Mouse (Mus musculus): ENCODE measurements at regions not wholly inside any gene's neighbourhood (a gene's known extent, or its start where the extent isn't known, plus 50 kb on each side); places are given as distances from the start of the nearest gene placed in this dataset.

DNA sequence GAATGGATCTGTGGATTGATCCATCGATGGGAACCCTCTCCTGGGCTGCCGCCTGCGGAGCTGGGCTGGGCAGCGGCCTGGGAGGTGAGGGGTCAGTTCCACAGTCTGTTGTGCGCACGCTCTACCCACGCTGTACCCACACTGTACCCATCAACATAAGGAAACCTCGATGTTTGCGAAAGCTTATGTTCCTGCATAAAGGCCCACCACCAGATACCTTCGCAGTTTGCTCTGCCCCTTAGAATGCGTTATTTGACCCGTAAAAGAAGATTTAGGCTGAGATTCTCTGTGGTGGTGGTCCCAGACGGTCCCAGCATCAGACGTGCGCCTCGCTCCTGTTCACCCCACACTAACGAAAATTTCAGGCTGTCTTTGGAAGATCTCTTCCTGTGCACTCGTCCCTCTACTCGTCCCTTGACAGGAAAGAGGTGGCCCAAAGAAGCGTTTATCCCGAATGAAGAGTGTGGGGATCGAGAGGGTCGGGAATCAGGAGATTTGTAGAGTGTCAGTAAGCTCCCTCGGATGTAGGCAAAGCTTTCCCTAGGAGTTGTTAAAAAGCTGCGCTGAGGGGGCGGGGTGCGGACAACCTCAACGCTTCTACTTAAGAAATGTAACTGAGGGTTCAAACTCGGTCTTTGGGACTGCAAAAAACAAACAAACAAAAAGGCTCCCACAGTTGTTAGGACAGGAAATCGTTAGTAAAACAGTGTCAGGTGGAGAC is 123.9 kb downstream of the Tmem161b start:
- DNase-seq: peak; percentile 31

DNA sequence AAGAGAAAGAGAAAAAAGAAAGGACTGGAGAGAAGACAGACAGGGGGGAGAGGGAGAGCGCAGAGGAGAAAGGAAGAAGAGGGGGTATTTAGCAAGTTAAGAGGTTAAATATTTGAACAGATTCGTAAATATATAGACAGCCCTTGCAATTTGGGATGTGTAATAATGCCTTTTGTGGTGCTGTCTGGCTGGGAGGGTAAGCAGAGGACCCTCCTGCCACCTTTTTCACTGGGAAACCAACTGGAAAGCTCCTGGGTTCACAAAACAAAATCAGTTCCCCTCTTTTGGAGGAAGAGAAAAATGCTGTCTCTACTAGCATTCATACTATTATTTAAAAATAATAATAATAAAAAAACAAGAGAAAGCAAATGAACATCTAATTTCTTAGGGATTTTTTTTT is 124.5 kb downstream of the Tmem161b start:
- DNase-seq: no peak

DNA sequence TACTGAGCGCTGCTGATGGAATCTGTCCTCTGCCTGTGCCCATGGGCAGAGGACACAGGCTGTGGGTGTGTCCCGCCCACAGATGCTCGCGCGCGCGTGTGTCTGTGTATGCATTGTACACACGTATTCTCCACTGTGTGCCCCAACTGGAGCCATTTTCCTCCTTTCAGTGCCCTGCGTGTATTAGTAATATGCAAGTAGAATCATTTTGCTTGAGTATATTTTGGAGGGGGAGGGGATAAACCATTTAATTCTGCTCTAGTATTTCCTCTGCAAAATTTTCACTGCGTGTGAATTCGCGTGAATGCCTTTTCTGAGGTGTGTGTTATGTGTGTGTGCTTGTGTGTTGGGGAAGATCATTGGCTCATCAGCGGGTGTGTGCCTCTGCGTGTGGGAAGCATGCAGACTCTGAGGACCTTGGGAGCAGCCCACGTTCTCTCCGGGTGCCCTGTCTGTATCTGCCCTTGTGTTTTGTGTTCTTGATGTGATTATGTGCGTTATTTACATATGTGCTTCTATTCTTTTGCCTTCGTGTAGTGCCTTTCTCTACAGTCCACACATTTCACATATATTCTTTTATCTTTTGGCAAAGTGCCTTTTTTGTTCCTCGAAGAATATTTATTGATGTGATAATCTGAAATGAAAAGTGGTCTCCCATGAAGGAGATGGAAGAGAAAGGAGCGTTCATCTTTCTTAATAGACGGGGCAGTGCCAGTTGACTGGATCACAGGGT is 125.3 kb downstream of the Tmem161b start:
- peak; percentile 78 for DNase-seq

DNA sequence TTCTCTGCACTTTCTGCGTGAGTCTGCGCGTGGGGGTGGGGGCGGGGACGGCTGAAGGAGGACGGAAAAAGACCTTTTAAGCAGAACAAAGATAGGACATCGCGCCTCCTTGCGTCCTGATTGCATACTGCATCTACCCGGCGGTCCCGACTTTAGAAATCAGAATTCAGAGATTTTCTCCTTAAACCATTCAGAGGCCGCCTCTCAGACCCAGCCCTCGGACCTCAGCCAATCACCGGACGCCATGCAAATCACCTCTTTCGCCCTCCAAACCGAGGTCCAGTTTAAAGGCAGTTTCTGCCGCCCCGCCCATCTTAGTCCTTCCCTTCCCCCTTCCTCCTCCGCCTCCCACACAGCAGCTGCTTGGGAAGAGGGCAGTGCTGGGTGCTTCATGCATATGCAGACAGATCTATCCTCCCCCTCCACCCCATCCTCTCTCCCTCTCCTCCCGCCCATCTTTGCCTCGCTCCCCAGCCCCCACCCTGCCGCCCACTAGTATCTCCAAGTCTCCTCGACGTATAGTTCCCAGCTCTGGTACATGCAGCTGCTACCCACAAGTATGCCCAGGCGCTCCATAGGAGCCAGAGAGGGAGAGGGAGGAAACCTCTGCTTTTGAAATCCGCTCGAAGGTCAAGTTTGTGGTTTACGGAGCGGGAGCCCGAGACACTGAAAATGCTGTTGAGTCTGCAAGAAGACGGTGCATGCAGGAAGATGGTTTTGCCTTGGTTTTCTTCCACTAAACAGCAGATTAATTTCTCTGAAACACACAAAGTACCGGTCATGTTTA is 126.0 kb downstream of the Tmem161b start:
- DNase-seq: peak; percentile 100

DNA sequence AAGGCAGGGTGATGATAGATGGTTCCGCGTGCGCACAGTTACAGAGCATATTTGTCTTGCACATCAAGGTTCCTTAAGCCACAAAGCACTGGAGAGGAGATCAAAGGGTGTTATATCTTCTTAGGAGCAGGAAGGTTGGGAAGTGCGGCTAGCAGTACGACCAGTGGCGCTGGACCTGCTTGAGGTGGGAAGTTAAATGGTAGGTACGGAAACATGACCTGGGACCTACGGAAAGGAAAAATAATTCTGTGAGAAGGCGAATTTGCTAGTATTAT is 126.5 kb downstream of the Tmem161b start:
- DNase-seq: no peak

DNA sequence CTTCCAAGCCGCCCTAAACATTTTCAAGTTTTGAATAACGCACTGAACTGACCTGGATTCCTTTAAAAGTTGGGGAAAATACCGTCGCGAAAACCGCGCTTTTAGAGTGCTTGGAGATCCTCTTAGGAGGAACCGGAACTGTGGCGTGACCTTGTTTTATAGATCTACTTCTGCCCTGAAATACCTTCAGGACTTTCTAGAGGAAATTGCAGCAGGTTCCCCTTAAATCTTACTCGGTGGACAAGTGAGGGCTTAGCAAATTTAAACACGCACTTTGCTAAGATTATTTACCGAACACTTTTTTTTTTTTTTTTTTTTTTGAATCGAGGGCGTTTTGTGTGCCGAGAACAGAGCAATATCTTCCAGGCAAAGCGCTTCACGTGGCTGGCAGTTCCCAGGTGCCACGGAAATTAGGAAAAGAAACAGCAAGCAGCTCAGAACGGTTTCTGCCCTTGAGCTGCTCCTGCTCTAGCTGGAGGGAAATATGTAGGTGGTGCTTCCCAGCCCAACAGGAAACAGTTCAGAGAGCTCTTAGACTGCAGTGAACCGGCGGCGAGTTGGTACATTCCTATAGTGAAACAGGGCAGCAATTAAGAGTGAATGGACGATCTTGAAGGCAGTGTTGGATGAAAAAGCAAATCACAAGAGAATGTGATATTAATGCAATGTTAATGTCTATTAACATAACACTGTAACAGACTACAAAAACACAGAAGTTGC is 127.1 kb downstream of the Tmem161b start:
- DNase-seq: peak; percentile 87

DNA sequence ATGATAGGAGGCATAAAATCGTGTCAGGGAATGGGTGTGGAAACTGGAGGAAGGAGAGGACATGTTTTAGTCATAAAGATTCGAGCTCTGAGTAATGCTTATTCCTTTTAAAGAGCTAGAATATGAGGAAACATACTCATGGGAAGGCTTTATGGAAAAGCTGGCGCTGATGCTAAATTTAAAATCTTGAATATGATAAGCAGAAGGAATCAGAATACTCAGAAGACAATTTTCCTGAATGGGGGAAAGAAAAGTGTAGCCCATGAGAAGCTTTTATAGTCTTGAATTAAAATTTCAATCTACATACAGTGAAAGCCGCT is 127.6 kb downstream of the Tmem161b start:
- no peak for DNase-seq

DNA sequence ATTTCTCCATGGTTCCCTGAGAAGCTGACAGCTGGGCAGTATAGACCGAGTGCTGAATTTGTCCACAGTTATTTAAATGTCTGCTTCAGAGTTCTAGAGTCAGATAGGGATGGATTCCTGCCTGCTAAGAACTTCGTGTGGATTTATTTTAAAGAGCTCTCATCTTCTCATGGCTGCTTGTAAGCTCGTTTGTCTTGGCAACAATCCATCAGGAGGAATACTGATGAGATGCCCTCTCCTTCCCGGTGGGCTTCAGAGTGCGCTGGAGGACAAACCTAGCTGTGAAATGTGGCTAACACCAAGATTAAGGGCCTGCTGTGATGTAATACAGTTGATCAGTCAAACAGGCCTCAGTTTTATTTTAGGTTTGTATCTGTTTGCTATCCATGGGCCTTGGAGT is 128.7 kb downstream of the Tmem161b start:
- peak; percentile 11 for DNase-seq

DNA sequence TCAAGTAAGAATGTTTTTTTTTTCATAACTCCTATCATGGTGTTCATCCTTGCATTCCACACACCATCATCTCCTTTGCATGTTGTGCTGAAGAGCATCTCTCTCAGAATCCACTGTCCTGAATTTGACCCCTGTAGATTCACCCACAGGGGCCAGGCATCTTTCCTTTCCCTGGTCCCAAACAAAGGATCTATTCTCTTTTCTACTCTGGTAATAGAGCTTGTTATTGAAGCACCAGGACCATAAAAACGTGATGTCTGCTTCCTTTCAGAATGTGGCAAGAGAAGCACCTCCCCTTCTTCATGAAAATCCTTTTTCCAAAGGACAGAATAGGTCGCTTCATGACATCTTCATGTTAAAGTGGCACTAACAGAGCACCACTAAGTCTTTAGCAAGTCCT is 134.4 kb downstream of the Tmem161b start:
- DNase-seq: no peak

DNA sequence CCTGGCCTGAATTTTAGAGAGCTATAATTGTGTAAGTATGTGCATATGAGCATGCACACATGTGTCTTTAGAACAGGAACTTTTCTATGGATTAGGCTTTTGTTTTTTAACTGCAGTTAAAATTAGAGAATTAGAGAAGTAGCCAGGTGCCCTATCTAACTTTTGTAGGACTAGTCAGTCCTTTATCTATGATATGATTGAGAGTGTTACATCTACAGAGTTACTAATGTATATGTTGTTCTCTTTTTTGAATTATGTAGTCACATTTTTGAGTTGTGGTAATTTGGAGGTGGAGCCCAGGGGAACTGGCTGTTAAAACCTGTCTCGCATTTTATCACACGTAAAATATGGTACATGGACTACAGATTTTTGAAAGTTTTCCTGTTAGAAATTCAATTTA is 138.4 kb downstream of the Tmem161b start:
- DNase-seq: no peak

DNA sequence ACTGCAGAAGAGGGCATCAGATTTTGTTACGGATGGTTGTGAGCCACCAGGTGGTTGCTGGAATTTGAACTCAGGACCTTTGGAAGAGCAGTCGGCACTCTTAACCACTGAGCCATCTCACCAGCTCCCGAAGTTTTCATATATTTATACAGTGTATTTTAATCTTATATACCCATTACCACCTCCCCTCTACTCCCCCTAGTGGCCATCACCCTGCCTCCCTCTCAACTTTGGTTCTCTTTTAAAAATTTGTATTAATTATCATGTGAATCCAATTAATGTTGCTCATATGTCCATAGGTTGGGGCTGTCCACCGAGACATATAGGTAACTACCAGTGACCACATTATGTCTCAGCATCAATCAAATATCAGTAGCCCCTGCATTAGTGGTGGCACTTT is 142.0 kb downstream of the Tmem161b start:
- DNase-seq: no peak

DNA sequence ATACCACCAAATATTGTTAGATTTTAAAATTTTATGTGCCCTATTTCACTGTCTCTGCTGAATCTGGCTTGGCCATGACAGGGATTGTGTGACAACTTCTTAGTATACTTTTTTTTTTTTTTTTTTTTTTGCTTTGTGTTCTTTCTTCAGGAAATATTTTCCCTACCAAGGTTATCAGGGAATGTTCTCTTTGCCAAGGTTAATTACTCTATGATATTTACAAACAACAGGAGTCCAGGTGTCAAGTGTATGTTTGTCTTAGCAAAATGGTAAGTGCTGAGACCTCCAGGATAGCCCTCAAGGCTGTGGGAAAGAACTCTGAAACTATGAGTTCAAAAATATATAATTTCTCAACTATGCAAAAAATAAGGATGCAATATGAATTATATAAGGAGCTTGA is 143.4 kb downstream of the Tmem161b start:
- no peak for DNase-seq

DNA sequence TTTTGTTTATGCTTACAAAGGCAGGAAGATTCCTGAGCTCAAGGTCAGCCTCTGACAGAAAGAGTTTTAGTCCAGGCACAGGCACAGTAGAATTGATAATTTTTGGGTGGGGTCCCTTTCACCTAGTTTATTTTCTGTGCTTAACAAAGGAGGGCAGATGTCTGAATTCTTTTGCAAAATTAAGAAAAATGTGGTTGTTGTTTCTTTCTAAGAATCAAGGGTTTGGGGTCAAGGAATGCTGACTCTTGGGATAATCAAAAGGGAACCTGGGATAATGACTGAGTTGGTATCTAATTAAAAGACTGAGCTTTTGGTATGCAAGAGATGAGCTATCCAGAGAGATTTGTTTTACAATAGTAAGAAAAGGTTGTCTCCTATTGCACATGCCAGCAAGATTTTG is 143.9 kb downstream of the Tmem161b start:
- DNase-seq: no peak

DNA sequence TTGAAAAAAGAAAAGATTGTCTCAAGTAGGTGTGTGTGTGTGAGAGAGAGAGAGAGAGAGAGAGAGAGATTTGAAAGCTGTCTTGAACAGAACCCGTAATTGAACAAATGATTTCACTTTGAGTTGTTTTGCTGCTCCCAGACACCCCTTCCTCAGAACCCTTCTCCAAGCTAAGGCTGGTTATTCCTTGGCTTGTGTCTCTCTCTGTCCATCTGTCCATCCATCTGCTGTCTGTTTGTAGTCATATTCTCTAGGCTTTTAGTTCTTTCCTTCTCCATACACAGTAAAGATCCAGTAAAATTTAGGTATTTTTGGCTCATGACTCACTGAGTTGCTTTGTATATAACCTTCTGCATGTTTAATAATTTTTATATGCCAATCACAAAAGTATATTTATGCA is 144.7 kb downstream of the Tmem161b start:
- no peak for DNase-seq

DNA sequence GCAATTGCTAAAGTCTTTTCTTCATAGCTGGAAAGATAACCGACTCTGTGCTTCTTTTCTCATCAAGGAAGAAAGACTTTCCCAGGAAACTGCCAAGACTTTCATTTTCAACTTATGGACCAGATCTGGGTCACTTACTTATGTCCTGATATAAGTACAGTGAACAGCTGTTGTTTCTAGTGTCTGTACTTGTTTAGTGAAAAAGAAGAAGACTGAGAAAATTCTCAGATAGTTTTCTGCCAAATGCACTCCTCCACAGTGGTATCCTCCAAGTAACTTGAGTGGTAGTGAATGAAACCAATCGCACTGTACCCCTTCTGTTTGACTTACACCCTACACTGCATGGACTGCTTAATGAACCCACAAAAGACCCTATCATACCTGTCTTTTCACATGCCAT is 146.1 kb downstream of the Tmem161b start:
- DNase-seq: no peak

DNA sequence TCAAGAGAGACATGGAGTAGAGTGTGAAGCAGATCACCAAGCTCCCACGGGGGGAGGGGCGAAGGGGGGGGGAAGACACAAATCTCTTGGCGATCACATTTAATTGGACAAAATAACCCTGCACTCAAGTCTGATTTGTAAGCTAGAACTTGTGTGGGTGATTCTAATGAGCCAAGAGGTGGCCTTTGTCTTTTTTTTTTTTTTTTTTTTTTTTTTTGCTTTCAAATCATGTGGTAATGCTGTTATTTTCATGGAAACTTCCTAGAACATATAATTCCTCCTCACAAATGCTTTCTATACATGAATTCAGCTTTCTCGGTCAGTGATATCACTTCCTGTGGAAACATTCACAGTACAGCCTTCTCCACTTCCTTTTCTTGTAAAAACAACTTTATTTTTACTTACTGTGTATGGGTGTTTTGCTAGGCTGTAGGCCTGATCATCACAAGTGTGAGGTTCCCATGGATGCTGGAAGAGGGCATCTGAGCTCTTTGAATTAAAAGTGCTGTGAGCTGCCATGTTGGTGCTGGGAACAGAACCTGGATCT is 152.7 kb downstream of the Tmem161b start:
- no peak for DNase-seq

DNA sequence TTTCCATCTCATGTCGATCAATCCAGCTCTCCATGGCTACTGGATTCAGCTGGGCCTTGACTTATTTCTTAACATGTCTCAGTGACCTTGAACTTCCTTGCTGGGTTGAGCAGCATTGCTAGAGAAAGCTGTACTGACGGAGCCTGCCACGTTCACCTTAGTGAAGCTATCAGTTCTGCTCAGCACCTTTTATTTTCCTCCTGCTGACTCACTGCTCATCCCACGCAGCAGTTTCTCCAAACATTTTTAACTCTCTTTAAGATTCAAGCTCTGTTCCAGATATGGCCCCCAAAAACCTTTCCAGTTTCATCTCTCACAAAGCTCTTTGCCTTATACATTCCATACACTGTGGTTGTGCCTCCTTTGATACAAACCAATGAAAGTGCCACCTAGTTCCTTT is 153.8 kb downstream of the Tmem161b start:
- no peak for DNase-seq

DNA sequence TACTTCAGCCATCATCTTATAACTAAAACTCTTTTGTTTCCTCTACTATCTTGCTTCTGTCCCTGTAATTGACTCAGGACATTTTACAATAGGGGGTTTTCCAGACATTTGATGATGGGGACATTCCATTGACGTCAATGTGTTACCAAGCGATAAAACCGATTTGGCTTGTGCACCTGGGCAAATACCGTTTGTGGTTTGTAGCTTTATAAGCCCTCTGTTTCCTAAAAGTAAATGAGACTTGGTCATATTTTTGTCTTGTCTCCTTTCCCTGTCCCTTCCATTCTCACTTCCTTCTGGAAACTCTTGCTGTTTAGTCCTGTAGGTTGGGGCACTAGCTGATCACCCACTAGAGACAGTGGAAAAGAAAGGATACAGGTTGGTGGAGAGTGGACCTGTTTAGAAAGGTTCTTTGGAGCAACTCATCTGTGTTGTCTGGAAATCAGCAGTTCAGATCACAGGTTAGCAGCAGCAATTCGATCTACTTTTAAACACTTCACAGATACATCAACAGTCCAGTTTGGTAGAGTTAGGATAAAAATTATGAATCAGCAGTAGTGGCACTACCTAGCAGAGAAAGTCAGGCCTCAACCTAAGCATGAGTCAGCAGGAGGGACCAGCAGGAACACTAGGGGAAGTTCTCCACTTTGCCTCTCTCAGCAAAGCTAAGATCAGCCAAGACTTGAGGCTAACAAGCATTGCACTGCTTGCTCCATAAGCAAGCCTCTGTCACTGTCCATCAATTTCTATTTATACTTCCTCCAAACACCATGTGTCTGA is 156.6 kb downstream of the Tmem161b start:
- no peak for DNase-seq

DNA sequence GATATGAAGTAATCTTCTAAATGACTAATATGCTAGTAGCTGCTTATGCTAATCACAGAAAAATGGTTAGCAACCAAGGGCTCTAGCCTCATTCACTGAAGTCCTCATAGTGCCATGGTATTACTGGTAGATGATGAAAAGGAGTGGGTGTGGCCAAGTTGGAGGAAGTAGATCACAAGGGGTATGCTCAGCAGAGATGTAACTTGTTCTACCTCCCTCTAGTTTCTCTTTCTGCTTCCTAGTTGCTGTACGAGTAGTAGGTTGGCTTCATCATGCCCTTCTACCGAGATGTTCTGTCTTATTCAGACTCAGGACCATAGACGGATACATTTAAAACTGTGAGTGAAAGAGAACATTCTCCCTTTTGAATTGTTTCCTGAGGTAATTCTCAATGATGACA is 169.5 kb downstream of the Tmem161b start:
- no peak for DNase-seq

DNA sequence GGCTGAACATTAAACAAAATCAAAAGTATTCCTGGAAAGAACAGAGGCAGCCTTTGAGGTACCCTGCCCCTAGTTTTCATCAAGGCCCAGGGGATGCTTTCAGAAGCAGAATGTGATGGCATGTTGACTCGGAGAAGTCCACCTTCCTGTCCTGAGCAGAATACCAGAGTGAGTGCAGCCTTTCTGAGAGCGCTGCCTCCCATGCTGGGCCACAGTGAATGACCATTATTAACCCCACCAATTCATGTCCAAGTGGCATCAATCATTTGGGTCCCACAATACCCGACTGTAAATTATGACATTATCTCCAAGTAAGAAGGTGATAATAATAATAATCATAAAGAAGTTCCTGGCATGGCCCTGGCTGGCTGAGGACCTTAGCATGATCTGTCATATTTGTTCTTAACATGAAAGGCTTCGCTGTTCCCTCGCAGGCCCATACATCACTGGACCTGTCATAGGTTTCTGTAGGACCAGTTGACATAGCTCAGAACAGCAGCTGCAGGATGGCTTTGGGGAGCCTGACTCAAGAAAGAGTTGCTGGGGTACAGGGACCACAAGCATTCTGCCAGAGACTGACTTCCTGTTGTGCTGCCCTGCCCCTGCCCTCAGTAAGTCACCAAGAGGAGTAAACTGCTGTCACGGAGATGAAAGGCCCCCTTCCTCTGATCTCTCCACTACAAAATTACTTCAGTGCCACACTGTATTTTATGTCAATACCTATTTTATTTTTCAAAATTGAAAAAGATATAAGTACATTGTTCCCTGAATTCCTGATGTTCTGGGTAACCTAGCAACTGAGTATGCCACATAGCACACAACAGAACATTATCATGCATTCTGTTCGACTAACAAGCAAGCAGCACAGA is 176.6 kb downstream of the Tmem161b start:
- DNase-seq: no peak

DNA sequence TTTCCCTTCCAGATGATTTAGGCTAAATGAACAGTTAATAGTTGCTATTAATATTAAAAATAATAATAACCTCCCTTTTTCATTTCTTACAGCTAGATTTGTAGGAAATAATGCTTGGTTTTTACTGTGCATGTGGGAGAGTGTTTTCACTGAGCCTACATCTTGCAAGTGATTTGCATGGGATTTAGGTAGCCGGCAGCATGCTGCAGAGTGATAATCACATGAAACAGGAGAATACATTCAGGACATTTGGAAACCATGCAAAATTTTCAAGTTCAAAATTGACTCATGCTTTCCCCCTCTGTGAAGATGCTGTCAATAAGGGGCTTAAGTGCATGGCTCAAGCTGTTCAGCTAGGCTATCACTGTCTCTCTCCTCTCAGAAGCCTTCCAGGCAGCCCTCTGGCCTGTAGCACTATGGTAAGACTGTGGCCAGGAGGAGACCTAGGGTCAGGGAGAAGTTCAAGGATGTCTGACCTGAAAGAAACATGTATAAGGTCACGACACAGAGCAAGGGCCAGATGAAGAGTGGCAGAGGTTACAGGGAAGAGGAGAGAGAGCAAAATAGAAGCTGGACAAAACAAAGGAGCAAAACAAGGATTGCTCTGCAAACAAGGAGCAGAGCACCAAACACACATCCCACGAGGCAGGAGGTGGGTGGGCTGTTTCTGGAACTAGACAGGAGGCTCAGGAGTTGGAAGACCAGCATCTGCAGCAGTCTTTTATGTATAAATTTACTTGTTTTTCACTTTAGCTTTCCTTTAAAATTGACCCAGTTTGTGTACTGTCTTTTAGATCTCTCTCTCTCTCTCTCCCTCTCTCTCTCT is 177.5 kb downstream of the Tmem161b start:
- no peak for DNase-seq
